Mouse (Mus musculus) cerebellum, adult 11 months (tissue): ENCODE measurements at regions not wholly inside any gene's neighbourhood (a gene's known extent, or its start where the extent isn't known, plus 50 kb on each side); places are given as distances from the start of the nearest gene placed in this dataset.

ENCODE experiments used
- DNase-seq: peaks from one replicate; pipeline ENCODE4 v3.0.0; 2022

DNA sequence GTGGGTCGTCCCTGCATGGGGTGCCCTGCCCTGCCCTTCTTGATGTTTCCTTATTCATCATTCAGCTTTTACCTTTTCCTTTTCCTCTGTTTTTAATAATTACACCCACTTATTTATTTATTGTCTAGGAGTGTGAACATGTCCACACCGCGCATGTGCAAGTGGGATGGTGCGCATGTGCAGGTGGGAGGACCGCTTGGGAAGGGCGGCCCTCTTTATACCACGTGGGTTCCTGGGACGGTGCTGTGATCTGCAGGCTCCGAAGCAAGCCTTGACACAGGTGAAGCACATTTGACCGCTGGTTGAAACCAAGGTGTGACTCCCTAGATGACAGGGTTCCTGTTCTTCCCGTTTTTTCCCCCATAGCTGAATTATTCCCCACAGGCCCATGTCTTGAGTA is 60.0 kb downstream of the Syf2 start:
- DNase-seq: no peak

- peak; percentile 56 for DNase-seq
These were observed 62.9 kb downstream of the Syf2 start for GRCm38 (mm10) chr4:134993526-134994122.

DNA sequence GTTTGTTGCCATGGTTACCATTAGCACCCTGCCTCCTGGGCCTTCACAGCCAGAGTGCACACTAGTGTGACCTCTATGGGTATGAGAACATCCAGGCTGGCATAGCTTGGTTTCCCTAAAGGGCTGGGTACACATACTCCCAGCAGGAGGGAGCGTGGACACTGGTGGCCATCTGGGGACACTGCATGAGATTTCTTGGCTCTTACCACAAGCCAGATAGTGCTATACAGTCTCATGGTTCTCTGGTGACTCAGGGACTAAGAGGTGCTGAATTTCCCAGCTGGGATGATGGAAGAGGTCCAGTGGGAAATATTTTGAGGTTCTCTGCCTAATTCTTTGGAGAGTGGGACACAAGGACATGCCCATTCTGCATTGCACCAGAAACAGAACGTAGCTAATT is 63.5 kb downstream of the Syf2 start:
- DNase-seq: peak; percentile 93

DNA sequence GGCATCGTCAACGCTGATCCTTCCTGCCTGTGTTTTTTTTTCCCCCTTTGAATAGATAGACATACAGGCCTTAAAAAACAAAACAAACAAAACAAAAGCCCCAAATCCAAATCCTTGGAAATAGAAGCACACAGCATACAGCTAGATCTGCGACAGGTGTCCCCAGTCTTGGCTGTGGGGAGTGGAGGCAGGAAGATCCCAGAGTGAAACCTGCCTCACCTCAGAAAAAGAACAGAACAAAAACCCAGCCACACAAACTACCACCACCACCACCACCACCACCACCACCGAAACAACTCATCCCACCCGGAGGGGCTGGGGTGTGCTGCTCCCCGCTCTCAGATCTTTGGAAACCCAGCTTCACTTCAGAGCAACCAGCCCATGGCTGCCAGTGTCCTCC is 64.0 kb downstream of the Syf2 start:
- DNase-seq: no peak

GRCm38 (mm10) chr4:134995052-134995451 is 64.4 kb downstream of the Syf2 start:
- DNase-seq: peak; percentile 94

- no peak for DNase-seq
These were observed 65.4 kb downstream of the Syf2 start for GRCm38 (mm10) chr4:134996121-134996520.

- DNase-seq: no peak
These were observed 67.0 kb downstream of the Syf2 start for GRCm38 (mm10) chr4:134997461-134998434.

DNA sequence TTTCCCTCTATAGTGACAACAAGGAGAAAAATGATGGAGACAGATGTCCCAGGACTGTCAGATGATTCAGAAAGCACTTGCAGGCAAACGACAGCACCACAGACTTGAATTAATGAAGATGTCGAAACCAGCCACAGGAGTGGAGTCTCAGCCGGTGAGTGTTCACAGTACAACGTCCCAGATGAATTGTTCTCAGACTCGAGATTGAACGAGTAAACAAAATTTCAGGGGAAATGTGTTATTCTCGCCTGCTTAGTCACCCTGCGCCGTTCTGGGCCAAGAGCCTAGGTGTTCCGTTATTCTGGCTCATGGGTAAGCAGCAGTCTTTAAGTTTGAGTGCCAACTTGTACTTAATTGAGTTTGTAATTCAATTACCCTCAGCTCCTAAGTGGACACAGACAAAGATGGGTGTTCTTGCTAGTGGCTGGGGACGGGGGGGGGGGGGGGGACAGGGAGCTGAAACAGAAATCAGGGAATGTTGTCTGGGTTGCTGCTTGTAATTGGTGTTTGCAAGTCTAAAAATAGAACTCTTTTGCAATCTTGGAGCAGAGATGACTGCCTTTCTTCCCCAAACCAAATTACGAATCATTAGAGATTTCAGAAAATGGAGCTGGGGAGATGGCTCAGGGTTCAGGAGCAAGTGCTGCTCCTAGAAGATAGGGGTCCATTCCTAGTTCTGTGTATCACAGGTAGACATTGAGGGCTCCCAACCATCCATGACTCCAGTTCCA is 68.4 kb downstream of the Syf2 start:
- no peak for DNase-seq

GRCm38 (mm10) chr4:135002091-135002925 is 71.6 kb downstream of the Syf2 start:
- no peak for DNase-seq

DNA sequence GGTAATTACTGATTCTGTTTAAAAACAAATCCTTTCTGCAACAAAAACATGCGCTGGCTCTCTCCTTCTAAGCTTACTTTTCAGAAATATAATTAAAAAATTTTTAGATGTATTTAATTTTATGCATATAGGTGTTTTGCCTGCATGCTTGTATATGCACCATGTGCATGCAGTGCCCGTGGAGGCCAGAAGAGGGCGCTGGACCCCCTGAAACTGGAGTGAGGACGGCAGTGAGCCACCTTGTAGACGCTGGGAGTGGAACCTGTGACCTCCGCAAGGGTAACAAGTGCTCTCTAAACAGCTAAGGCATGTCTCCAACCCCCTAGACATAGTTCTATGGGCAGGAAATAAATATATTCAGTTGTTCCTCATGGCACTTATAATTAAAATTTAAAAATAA is 80.7 kb downstream of the Syf2 start:
- DNase-seq: no peak

DNA sequence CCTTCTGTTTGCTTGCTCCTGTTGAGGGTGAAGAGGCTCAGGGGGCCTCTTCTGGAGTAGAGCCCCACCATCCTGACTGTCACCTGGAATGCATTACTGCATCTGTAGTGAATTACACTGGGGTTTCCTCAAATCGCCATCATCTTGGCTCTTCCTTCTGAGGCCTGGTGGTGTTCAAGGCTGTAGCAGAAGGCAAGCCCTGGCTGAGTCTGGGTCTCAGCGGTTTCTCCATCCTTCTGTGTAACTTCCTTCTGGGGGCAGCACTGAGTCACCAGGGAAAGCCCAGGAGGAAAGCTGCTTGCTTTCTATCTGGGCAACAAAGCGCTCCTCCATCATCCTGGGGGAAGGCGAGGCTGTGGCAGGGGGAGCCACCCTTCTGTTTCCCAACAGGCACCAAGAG is 82.2 kb downstream of the Syf2 start:
- no peak for DNase-seq

- DNase-seq: no peak
These were observed 83.2 kb downstream of the Syf2 start for GRCm38 (mm10) chr4:135013932-135014331.

GRCm38 (mm10) chr4:135018018-135018417 is 87.3 kb downstream of the Syf2 start:
- no peak for DNase-seq

GRCm38 (mm10) chr4:135019120-135019519 is 88.4 kb downstream of the Syf2 start:
- DNase-seq: no peak

DNA sequence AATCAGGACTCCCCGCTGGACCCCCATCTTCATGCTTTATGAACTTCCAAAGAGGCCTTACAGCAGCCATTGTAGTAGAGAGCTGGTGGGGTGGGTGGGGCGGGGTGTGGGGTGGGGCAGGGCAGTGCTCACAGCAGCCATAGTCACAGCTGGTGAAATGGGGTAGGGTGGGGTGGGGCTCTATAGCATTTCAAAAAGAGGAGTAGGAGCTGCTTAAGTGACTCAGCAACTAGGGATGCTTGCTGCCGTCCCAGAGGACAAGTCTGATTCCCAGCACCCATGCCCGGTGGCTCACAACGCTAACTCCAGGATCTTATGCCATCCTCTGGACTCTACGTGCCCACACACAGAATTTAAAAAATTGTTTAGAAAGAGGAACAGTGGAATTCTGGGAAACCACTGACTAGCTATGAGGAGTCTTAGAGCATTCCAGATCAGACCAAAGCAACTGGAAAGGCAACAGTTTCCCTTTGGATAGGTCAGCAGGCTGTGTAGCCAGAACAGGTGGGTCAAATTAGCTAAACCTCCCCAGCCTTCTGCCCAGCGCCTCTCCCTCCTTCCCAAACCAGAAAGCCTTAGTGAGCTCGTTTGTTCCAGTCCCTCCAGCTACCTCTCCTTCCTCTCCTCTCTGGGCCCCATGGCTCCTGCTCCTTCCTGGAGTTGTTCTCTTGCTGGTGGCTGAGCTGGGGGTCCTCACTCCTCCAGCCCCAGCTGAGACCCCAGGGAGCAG is 89.7 kb downstream of the Syf2 start:
- DNase-seq: no peak

DNA sequence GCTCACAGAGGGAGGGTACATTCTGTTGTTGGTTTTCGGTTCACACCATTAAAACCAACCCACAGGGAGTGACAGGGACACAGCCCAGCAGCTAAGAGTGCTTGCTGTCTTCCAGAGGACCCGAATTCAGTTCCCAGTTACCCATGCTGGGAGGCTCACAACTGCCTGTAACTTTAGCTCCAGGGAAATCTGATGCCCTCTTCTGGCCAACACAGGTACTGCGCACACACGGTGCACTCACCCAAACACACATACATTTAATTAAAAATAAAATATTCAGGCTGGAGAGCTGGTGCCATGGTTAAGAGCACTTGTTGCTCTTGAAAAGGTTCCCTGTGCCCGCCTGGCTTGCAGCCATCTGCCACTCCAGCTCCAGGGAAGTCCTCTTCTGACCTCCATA is 92.5 kb downstream of the Syf2 start:
- DNase-seq: no peak

DNA sequence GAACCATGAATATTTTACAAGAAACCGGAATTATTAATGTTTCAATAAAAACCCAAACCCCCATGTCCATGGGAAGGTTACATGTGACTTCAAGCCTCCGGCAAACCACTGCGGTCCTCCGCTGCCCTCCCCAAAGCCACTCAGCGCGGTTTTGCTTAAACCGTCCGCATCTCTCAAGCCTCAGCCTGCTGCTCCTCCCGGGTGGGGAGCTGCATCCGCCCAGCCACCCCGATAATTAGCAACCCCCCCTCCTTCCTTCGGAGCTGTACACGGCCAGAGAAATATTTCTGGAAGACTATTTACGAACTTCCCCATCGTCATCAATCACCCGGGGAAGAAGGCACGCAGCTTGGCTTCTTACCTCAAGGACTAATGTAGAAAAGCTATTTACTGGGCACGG is 94.7 kb upstream of the Runx3 start:
- DNase-seq: no peak

DNA sequence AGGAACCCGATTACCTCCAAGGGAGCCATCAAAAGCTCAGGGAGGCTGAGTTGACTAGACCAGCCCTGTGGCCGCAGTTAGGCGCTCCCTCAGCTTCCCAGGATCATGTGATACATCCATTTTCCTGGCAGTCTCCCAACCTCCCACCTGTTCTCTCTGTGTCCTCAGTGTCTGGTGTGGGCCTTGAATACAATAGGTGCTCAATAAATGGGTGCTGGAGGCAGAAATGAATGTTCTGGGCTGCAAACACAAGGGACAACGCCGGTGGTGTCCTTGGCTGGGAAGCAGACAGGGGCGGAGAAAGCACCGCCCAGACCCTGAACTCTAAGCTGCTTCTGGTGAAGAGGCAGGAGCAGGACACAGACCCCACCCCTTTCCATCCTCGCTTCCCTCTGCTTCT is 93.3 kb upstream of the Runx3 start:
- no peak for DNase-seq

DNA sequence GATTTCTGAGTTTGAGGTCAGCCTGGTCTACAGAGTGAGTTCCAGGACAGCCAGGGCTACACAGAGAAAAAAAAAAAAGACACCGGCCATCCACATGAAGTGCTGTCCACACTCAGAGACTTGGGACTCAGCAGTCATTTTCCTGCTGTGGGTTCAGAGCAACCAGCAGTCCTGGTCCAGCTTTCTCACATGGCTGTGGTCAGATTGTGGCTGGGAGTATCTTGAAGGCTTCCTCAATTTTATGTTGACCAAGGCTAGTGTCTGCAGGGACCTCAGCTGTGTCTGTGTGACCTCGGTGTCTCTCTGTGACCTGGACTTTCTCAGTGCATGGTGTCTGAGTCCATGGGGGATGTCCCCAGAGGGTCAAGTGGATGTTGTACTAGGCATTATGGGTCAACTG is 90.7 kb upstream of the Runx3 start:
- no peak for DNase-seq

DNA sequence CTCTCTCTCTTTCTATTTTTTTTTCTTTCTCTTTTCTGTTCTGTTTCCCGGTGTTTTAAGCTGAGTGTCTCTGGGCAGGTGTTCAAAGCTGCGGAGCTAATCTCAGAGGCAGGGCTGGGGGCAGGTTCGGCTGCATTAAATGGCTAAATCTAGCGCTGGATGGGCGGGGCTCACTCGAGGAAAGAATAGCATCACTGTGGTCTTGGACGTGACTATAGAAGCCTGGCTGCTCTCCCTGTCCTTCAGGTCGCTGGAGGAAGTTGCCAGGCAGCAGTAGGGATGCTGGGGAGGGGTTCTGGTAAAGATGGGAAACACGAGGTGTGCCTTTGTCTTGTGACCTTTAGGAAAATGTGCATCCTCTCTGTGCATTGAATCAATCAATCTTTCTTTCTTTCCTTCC is 88.0 kb upstream of the Runx3 start:
- DNase-seq: no peak

DNA sequence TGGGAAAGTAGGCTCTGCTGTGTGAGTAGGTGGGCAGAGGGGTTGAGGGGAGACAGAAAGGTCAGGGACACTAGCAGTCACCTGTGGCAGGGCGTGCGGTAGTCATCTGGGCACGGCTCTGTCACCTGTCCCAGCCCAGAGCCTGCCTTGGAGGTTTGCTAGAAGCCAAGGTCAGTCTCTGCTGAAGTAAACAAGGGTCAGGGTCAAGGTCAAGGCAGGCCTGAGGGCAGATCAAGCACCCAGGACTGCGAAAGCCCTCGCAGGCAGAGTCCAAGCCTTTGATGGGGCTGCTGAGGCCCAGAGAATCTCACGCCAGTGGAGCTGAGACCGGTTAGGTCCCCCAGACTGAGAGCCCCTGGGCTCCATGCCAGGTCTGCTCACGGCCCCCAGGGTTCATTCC is 87.2 kb upstream of the Runx3 start:
- DNase-seq: no peak

DNA sequence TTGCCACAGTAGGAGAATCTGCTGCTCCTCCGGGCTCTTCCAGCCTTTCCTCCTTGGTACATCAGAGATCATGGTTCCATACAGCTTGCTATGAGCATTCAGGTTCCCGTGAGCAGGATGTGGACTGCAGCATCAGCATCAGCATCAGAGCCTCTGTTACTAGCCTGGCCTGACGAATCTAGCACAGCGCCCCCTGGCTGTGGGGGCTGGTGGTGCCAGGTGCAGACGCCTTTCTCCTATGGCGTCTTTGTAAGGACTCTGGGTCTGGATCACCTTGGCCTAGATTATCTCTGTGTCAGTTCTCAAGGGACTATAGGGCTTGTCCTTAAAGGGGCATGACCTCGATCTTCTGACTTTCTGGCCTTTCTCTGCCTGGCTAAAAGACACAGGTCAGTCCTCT is 86.0 kb upstream of the Runx3 start:
- peak; percentile 31 for DNase-seq
